Mouse (Mus musculus) naive thymus-derived CD4-positive, alpha-beta T cell, adult 5 months (primary cell): Measurements from ENCODE around the gene Dthd1. TPM values are rescaled to one million over a fixed set of nuclear protein-coding genes. Genes with fewer than 3 reads are reported as not detected.

Source experiments
- polyA plus RNA-seq: library from polyadenylated mRNA; unstranded; fragments of 100-300 nt; shearing (Covaris generic); gene quantifications from one replicate; pipeline ENCODE4 v1.2.1, GENCODE M21; 2017

Dthd1 gene
- 0.14 TPM for polyA plus RNA-seq

GRCm38 (mm10) chr5:62813402-62814071 lies at the start of gene Dthd1:
Gene Dthd1, plus strand, starts transcription at chr5:62813823.

GRCm38 (mm10) chr5:62765784-62766701 lies 47.6 kb upstream of the Dthd1 start, which contains the start of gene Arap2:
Gene Arap2, minus strand, starts transcription at chr5:62766159.

Other genes starting within 250 kb of the Dthd1 start
- gene Arap2, start 47.7 kb upstream of the Dthd1 start, polyA plus RNA-seq: 272 TPM